Mouse (Mus musculus) heart, adult 2 months (tissue): Measurements from ENCODE around the gene Vars.

ENCODE experiments used
- CTCF ChIP-seq: fragments of 200-600 bp; IDR thresholded peaks from 2 replicates; pipeline ENCODE4 v1.8.1; 2022; ENCODE audit warnings: antibody characterized with exemption, mild to moderate bottlenecking, moderate library complexity
- EP300 ChIP-seq: fragments of 200-500 bp; IDR thresholded peaks from 2 replicates; pipeline ENCODE4 v1.6.1; 2011; ENCODE audit warnings: low read depth, low read length, control low read depth; ENCODE audit not compliant: insufficient read depth

- TF ChIP-seq EP300 (peak; percentile 84), CTCF (no peak)
These were observed 50.6 kb downstream of the Vars start for GRCm38 (mm10) chr17:35051156-35052086.
